21 mouse cellular contexts compared by ENCODE assay signal in the genomic region with DNA sequence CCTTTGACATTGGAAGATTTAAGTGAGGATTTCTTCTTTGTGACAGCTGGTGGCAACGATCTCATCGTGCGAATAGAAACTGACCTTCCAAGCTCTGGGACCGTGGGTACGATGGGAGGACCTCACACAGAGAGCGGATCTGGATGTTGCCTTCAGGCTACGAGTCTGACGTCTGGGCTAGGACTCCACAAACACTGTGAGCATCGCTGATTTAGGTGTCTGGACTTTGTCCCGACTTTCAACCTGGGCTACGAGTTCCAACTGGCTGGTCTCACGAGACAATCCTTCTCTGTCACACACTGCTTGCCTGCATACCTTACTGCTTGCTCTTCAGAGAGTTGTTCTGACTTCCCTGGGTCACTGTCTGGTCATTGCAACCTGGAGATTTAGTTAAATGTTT. TPM values are rescaled to one million over a fixed set of nuclear protein-coding genes. Genes with fewer than 3 reads are reported as not detected.
A peak's percentile ranks its signal among the peaks of the same experiment; 100 is the strongest.
DNase-seq lines count a peak whose midpoint lies in the region; ATAC-seq and TF ChIP-seq lines count a peak whose summit lies in the region.
"Had no signal": no experiment of that assay in that cellular context is flagged by ENCODE, and none has a peak within 500 bp of the region (broad histone marks: within the 10 kb centered on the region; RNA-seq: fewer than 3 reads in every experiment).

No protein-coding gene starts in this region.

- no peaks in the 10 kb centered on the region for H3K27me3 ChIP-seq in heart, embryonic 15.5 days
- H3K27me3 ChIP-seq in liver, embryonic 14.5 days (ENCODE audit: control insufficient read depth, insufficient read depth, low read length) = no peaks in the 10 kb centered on the region
- no peaks in the 10 kb centered on the region for H3K27me3 ChIP-seq in liver, embryonic 11.5 days (replicated peaks; ENCODE audit: control insufficient read depth, insufficient read depth, low read length)
- no peaks in the 10 kb centered on the region for H3K27me3 ChIP-seq in limb, embryonic 11.5 days (ENCODE audit: control insufficient read depth, insufficient read depth, low read length)
- H3K27me3 ChIP-seq: forebrain, embryonic 13.5 days; hindbrain, embryonic 13.5 days had no signal

- no peak overlapping the region for H3K4me3 ChIP-seq in heart, embryonic 15.5 days
- no peak overlapping the region for H3K4me3 ChIP-seq in liver, embryonic 14.5 days (ENCODE audit: insufficient read depth in 1 of 2, low read depth in 2 of 2, low read length in 2 of 2)
- H3K4me3 ChIP-seq in liver, embryonic 11.5 days (ENCODE audit: low read depth, low read length) = no peak overlapping the region
- H3K4me3 ChIP-seq in limb, embryonic 11.5 days (ENCODE audit: low read depth, low read length) = no peak overlapping the region
- H3K4me3 ChIP-seq: forebrain, embryonic 13.5 days; hindbrain, embryonic 13.5 days; left cerebral cortex, adult 2 months had no signal

- H3K9me3 ChIP-seq in heart, embryonic 15.5 days (replicated peaks) = no peaks in the 10 kb centered on the region
- no peaks in the 10 kb centered on the region for H3K9me3 ChIP-seq in liver, embryonic 14.5 days (ENCODE audit: control insufficient read depth, low read length)
- H3K9me3 ChIP-seq in liver, embryonic 11.5 days (ENCODE audit: control insufficient read depth, low read length) = no peaks in the 10 kb centered on the region
- H3K9me3 ChIP-seq in limb, embryonic 11.5 days (ENCODE audit: control insufficient read depth, low read length) = no peaks in the 10 kb centered on the region
- H3K9me3 ChIP-seq: forebrain, embryonic 13.5 days; hindbrain, embryonic 13.5 days had no signal

- no peak for TF ChIP-seq CTCF in liver, embryonic 14.5 days (IDR thresholded peaks at IDR 0.05; ENCODE audit: low read depth)

- no peaks in the 10 kb centered on the region for H3K4me1 ChIP-seq in heart, embryonic 15.5 days (replicated peaks)
- peaks cover 0 to 4% of the 10 kb centered on the region in 2 experiments; a peak in 2 of 4 replicates for H3K4me1 ChIP-seq in liver, embryonic 14.5 days (replicated peaks; ENCODE audit: control insufficient read depth in 2 of 2, insufficient read depth in 2 of 2, low read length in 1 of 2)
- H3K4me1 ChIP-seq in liver, embryonic 11.5 days (replicated peaks; ENCODE audit: control insufficient read depth, insufficient read depth, low read length) = no peaks in the 10 kb centered on the region
- H3K4me1 ChIP-seq in limb, embryonic 11.5 days (ENCODE audit: control insufficient read depth, insufficient read depth, low read length) = no peaks in the 10 kb centered on the region
- H3K4me1 ChIP-seq: hindbrain, embryonic 13.5 days had no signal

- no peak overlapping the region for H3K27ac ChIP-seq in heart, embryonic 15.5 days
- H3K27ac ChIP-seq in liver, embryonic 14.5 days = no peak overlapping the region
- H3K27ac ChIP-seq in liver, embryonic 11.5 days (ENCODE audit: low read depth, low read length) = no peak overlapping the region
- no peak overlapping the region for H3K27ac ChIP-seq in limb, embryonic 11.5 days (replicated peaks; ENCODE audit: low read depth, low read length)
- H3K27ac ChIP-seq: forebrain, embryonic 13.5 days; hindbrain, embryonic 13.5 days; left cerebral cortex, adult 2 months had no signal

- no peak overlapping the region for H3K9ac ChIP-seq in heart, embryonic 15.5 days
- H3K9ac ChIP-seq in liver, embryonic 14.5 days (replicated peaks) = no peak overlapping the region
- H3K9ac ChIP-seq in liver, embryonic 11.5 days (ENCODE audit: low read depth, low read length) = no peak overlapping the region
- H3K9ac ChIP-seq in limb, embryonic 11.5 days (ENCODE audit: low read length) = no peak overlapping the region
- H3K9ac ChIP-seq: forebrain, embryonic 13.5 days; hindbrain, embryonic 13.5 days had no signal

- no peaks in the 10 kb centered on the region for H3K36me3 ChIP-seq in heart, embryonic 15.5 days
- no peaks in the 10 kb centered on the region for H3K36me3 ChIP-seq in liver, embryonic 14.5 days (replicated peaks; ENCODE audit: control insufficient read depth, insufficient read depth, low read depth)
- H3K36me3 ChIP-seq in liver, embryonic 11.5 days (ENCODE audit: control insufficient read depth, insufficient read depth, low read length) = no peaks in the 10 kb centered on the region
- no peaks in the 10 kb centered on the region for H3K36me3 ChIP-seq in limb, embryonic 11.5 days (ENCODE audit: control insufficient read depth, insufficient read depth, low read length)
- H3K36me3 ChIP-seq: hindbrain, embryonic 13.5 days had no signal

- H3K4me2 ChIP-seq in heart, embryonic 15.5 days = peak overlapping the region; percentile 16
- no peak overlapping the region for H3K4me2 ChIP-seq in liver, embryonic 14.5 days (ENCODE audit: low read depth)
- H3K4me2 ChIP-seq in liver, embryonic 11.5 days = no peak overlapping the region
- no peak overlapping the region for H3K4me2 ChIP-seq in limb, embryonic 11.5 days (ENCODE audit: low read depth, severe bottlenecking)
- H3K4me2 ChIP-seq: forebrain, embryonic 13.5 days; heart, embryonic 11.5 days; hindbrain, embryonic 13.5 days had no signal

- WGBS in heart, embryonic 15.5 days = 39% methylated on average over 12 of the region's 12 CpGs
- WGBS in liver, embryonic 14.5 days (ENCODE audit: insufficient replicate concordance) = 68% methylated on average over 12 of the region's 12 CpGs
- WGBS in liver, embryonic 11.5 days = 69% methylated on average over 12 of the region's 12 CpGs
- WGBS in limb, embryonic 11.5 days = 58% methylated on average over 12 of the region's 12 CpGs

- ATAC-seq in heart, embryonic 15.5 days (replicated peaks; ENCODE audit: insufficient number of reproducible peaks, insufficient read depth, low FRiP score, low read depth) = no peak
- ATAC-seq in liver, embryonic 14.5 days (ENCODE audit: insufficient read depth) = 0 out of 2 replicates have a peak, but pooled peaks have one; percentile 15
- ATAC-seq in liver, embryonic 11.5 days (replicated peaks; ENCODE audit: low FRiP score) = no peak
- ATAC-seq in limb, embryonic 11.5 days (ENCODE audit: insufficient number of reproducible peaks, low FRiP score, low TSS enrichment, low read depth) = no peak
- ATAC-seq: forebrain, embryonic 13.5 days had no signal

- DNase-seq in heart, postnatal 14 days = no peak
- no peak for DNase-seq in liver, embryonic 14.5 days (ENCODE audit: low read depth in 3 of 3, low spot score in 3 of 3)
- no peak for DNase-seq in liver, embryonic 11.5 days (ENCODE audit: low spot score)
- peak; percentile 22 for DNase-seq in limb, embryonic 11.5 days (ENCODE audit: low spot score)
- no peak for DNase-seq in frontal cortex, postnatal 25 days (ENCODE audit: low spot score in 2 of 2)
- DNase-seq in cerebellum, adult 9-10 months = no peak
- DNase-seq: adrenal gland, postnatal 14 days; B cell, adult 2 months; cerebellum, adult 2 months; gastrocnemius, postnatal 36 days; kidney, adult 11 months; midbrain, embryonic 14.5 days; retina, postnatal 1 day; right cerebral cortex, postnatal 4 days; thymus, postnatal 36 days had no signal

- intact Hi-C loops in heart, postnatal 14 days (cut with DNase I) = no loop called here

- no peak for TF ChIP-seq EP300 in liver, embryonic 14.5 days (IDR thresholded peaks at IDR 0.05; ENCODE audit: low read depth)

RNA-seq across cellular contexts. Expression of gene Spag16, which starts 39.4 kb away (rescaled TPM):
- 0.25 and 0.38 TPM in 2 replicates for polyA plus RNA-seq in heart, embryonic 15.5 days (2015; fragmentation: Nextera tagmentation; extraction: Ambion mirVana)
- under 1 TPM in 1 of 2 experiments, not detected in 1; 0.24 TPM for total RNA-seq in heart, postnatal 14 days (2021)
- polyA plus RNA-seq in liver, embryonic 14.5 days (2012; rRNA removed) = 0.01 TPM in 1 of 2 replicates, not detected in the other
- polyA plus RNA-seq in liver, embryonic 14.5 days (2014; fragmentation: Nextera tagmentation; extraction: Ambion mirVana) = not detected in 2 replicates
- polyA plus RNA-seq in liver, embryonic 11.5 days (2014; fragmentation: Nextera tagmentation; extraction: Ambion mirVana) = 0.25 and 0.32 TPM in 2 replicates
- polyA plus RNA-seq in limb, embryonic 11.5 days (2014; fragmentation: Nextera tagmentation; extraction: Ambion mirVana) = 1.7 and 1.8 TPM in 2 replicates
- total RNA-seq: adrenal gland, postnatal 14 days; gastrocnemius, postnatal 36 days; megakaryocyte progenitor cell, adult 5-6 weeks had no signal
